In genomic region chr9:42229465-42230110, GRCm38 (mm10) we compare ENCODE assay signal across 14 mouse cellular contexts. TPM values are rescaled to one million over a fixed set of nuclear protein-coding genes. Genes with fewer than 3 reads are reported as not detected.
DNase-seq lines count a peak whose midpoint lies in the region; ATAC-seq lines count a peak whose summit lies in the region.
"Had no signal": no experiment of that assay in that cellular context is flagged by ENCODE, and none has a peak within 500 bp of the region (broad histone marks: within the 10 kb centered on the region; RNA-seq: fewer than 3 reads in every experiment).

No protein-coding gene starts in this region.

- peaks cover 14% of the 10 kb centered on the region for H3K9me3 ChIP-seq in megakaryocyte, embryonic 14.5 days
- H3K9me3 ChIP-seq: lung, embryonic 15.5 days had no signal

- peak overlapping the region; percentile 20 for H3K4me3 ChIP-seq in megakaryocyte, embryonic 14.5 days (replicated peaks)
- H3K4me3 ChIP-seq: lung, embryonic 15.5 days had no signal

- ATAC-seq in megakaryocyte, adult 5-6 weeks (ENCODE audit: poor library complexity, severe bottlenecking): no peak
- no peak for ATAC-seq in megakaryocyte progenitor cell, adult 5-6 weeks (replicated peaks; ENCODE audit: poor library complexity)

- H3K27me3 ChIP-seq in megakaryocyte, embryonic 14.5 days (replicated peaks): peaks cover 4% of the 10 kb centered on the region
- no peaks in the 10 kb centered on the region for H3K27me3 ChIP-seq in splenic B cell, adult 2 months (ENCODE audit: control insufficient read depth, insufficient read depth, low read length, poor library complexity, severe bottlenecking)
- H3K27me3 ChIP-seq: lung, embryonic 15.5 days had no signal

- no peaks in the 10 kb centered on the region for H3K4me1 ChIP-seq in megakaryocyte, embryonic 14.5 days
- H3K4me1 ChIP-seq: lung, embryonic 15.5 days had no signal

- H3K36me3 ChIP-seq in megakaryocyte, embryonic 14.5 days (replicated peaks; ENCODE audit: low read length): no peaks in the 10 kb centered on the region
- no peaks in the 10 kb centered on the region; the same call in 1 of the 2 replicates for H3K36me3 ChIP-seq in splenic B cell, adult 2 months (ENCODE audit: control insufficient read depth, insufficient read depth, low read length, poor library complexity, severe bottlenecking)
- H3K36me3 ChIP-seq: lung, embryonic 15.5 days had no signal

- peak; percentile 88 for DNase-seq in heart, adult 11 months
- no peak for DNase-seq in heart, adult 8-10 months (ENCODE audit: low spot score)
- DNase-seq in cerebellum, postnatal 25 days: peak; percentile 84 to 88
- peak; percentile 13 for DNase-seq in splenic B cell, adult 2 months (ENCODE audit: low read depth, low spot score)
- no peak for DNase-seq in Muller cell, postnatal 12 days (ENCODE audit: inconsistent ontology term)
- DNase-seq: adrenal gland, postnatal 14 days; B cell, adult 2 months; heart, postnatal 36 days; kidney, adult 2 months; right cerebral cortex, postnatal 14 days had no signal

RNA-seq across cellular contexts. Expression of gene Sc5d, which starts 34.5 kb away (rescaled TPM):
- total RNA-seq in heart, adult 8-10 months (2022): 10 to 100 TPM; 16.9 to 20.1 (median 19.2) TPM
- 0.34 and 0.57 TPM in 2 replicates for polyA plus RNA-seq in megakaryocyte, embryonic 14.5 days (2012; ENCODE audit: insufficient read depth, low replicate concordance)
- 25.7 and 27.8 TPM in 2 replicates for total RNA-seq in megakaryocyte, adult 5-6 weeks (2015)
- total RNA-seq in megakaryocyte, adult 5-6 weeks (2017): 41.6 and 58.6 TPM in 2 replicates
- 31.1 and 31.4 TPM in 2 replicates for total RNA-seq in megakaryocyte progenitor cell, adult 5-6 weeks (2015)
- 26.5 and 26.8 TPM in 2 replicates for total RNA-seq in megakaryocyte progenitor cell, adult 5-6 weeks (2017)

Comparison
In these comparisons a context has a peak if more than half of its experiments do, and no peak if none do; other contexts are left out.
1. DNase-seq: peak in heart, adult 11 months (single experiment), cerebellum, postnatal 25 days (2 of 2) and splenic B cell, adult 2 months (single experiment); none in heart, adult 8-10 months (single experiment) and Muller cell, postnatal 12 days (single experiment).